Mouse (Mus musculus): Measurements from ENCODE around the gene Slc22a18. TPM values are rescaled to one million over a fixed set of nuclear protein-coding genes. Genes with fewer than 3 reads are reported as not detected.
"Not testable (repeated sequence)": the region's sequence is repeated elsewhere in the genome, so short reads cannot be mapped to it uniquely, and the experiment has no call there.

Slc22a18 gene
- polyA plus RNA-seq, 1 experiment from 2014 or later: 0.13 TPM

GRCm38 (mm10) chr7:143514416-143514768 is 40.9 kb downstream of the Slc22a18 start:
- ATAC-seq (no peak), DNase-seq (ENCODE audit: low read depth, low spot score) (no peak)
- TF ChIP-seq CTCF (IDR thresholded peaks at IDR 0.05): no peak
- ChIA-PET POLR2A (interaction anchor here (0.8 kb wide), 1 partner anchor 34 kb away, joined by 3 read pairs; no protein-coding TSS in a partner anchor), CTCF (no interaction called here)
- no peaks in the 10 kb centered on the region for H3K27me3 ChIP-seq
- in situ Hi-C loops (cut with MboI; ENCODE audit: low pct_unique_long_range_greater_than_20kb): no loop called here

GRCm38 (mm10) chr7:143519333-143519732 is 45.8 kb downstream of the Slc22a18 start:
- H3K27me3 ChIP-seq: no peaks in the 10 kb centered on the region
- TF ChIP-seq CTCF (IDR thresholded peaks at IDR 0.05): no peak
- DNase-seq (ENCODE audit: low read depth, low spot score): no peak
- POLR2A ChIA-PET: no interaction called here
- CTCF ChIA-PET: interaction anchor here (0.6 to 3.9 kb wide), 4 partner anchors 8 to 391 kb away, joined by 3 to 10 read pairs (median 3); no protein-coding TSS in a partner anchor
- ATAC-seq: no peak
- in situ Hi-C loops (cut with MboI; ENCODE audit: low pct_unique_long_range_greater_than_20kb): no loop called here

GRCm38 (mm10) chr7:143532410-143532809 is 58.9 kb downstream of the Slc22a18 start:
- in situ Hi-C loops (cut with MboI; ENCODE audit: low pct_unique_long_range_greater_than_20kb): no loop called here
- ATAC-seq (no peak), DNase-seq (ENCODE audit: low read depth, low spot score) (no peak)
- POLR2A ChIA-PET: interaction anchor here (1.0 kb wide), 1 partner anchor 8 kb away, joined by 4 read pairs; no protein-coding TSS in a partner anchor
- H3K27me3 ChIP-seq: no peaks in the 10 kb centered on the region
- CTCF ChIA-PET: interaction anchor here (1.2 kb wide), 1 partner anchor 11 kb away, joined by 5 read pairs; no protein-coding TSS in a partner anchor
- no peak for TF ChIP-seq CTCF (IDR thresholded peaks at IDR 0.05)

GRCm38 (mm10) chr7:143533284-143533683 is 59.7 kb downstream of the Slc22a18 start:
- in situ Hi-C loops (cut with MboI; ENCODE audit: low pct_unique_long_range_greater_than_20kb): no loop called here
- no peak for TF ChIP-seq CTCF (IDR thresholded peaks at IDR 0.05)
- ATAC-seq: no peak
- ChIA-PET POLR2A (no interaction called here), CTCF (interaction anchor here (1.2 kb wide), 1 partner anchor 10 kb away, joined by 5 read pairs; no protein-coding TSS in a partner anchor)
- no peak for DNase-seq (ENCODE audit: low read depth, low spot score)
- no peaks in the 10 kb centered on the region for H3K27me3 ChIP-seq

- ChIA-PET CTCF (interaction anchor here (0.9 to 1.1 kb wide), 2 partner anchors 30 to 59 kb away, joined by 3 read pairs; no protein-coding TSS in a partner anchor), POLR2A (no interaction called here)
- TF ChIP-seq CTCF (IDR thresholded peaks at IDR 0.05): no peak
- in situ Hi-C loops (cut with MboI; ENCODE audit: low pct_unique_long_range_greater_than_20kb): no loop called here
- ATAC-seq: no peak
- DNase-seq (ENCODE audit: low read depth, low spot score): no peak
- H3K27me3 ChIP-seq: no peaks in the 10 kb centered on the region
These were observed 62.7 kb downstream of the Slc22a18 start for GRCm38 (mm10) chr7:143536251-143536650.

GRCm38 (mm10) chr7:143538229-143538628 is 64.7 kb downstream of the Slc22a18 start:
- DNase-seq (ENCODE audit: low read depth, low spot score); ATAC-seq; CTCF ChIA-PET; in situ Hi-C loops (cut with MboI; ENCODE audit: low pct_unique_long_range_greater_than_20kb); H3K27me3 ChIP-seq: not testable (repeated sequence)
- POLR2A ChIA-PET: interaction anchor here (0.6 kb wide), 1 partner anchor 458 kb away, joined by 3 read pairs; no protein-coding TSS in a partner anchor

- in situ Hi-C loops (cut with MboI; ENCODE audit: low pct_unique_long_range_greater_than_20kb): no loop called here
- DNase-seq (ENCODE audit: low read depth, low spot score) (no peak), ATAC-seq (no peak)
- ChIA-PET POLR2A (no interaction called here), CTCF (no interaction called here)
- no peak for TF ChIP-seq CTCF (IDR thresholded peaks at IDR 0.05)
- H3K27me3 ChIP-seq: no peaks in the 10 kb centered on the region
These were observed 65.1 kb downstream of the Slc22a18 start for GRCm38 (mm10) chr7:143538671-143539070.

- CTCF ChIA-PET: no interaction called here
These were observed 70.8 kb downstream of the Slc22a18 start for GRCm38 (mm10) chr7:143544368-143544767.

GRCm38 (mm10) chr7:143546554-143546953 is 73.0 kb downstream of the Slc22a18 start:
- H3K27me3 ChIP-seq: no peaks in the 10 kb centered on the region
- DNase-seq (ENCODE audit: low read depth, low spot score): no peak
- no peak for TF ChIP-seq CTCF (IDR thresholded peaks at IDR 0.05)
- ChIA-PET POLR2A (no interaction called here), CTCF (no interaction called here)
- ATAC-seq: no peak
- in situ Hi-C loops (cut with MboI; ENCODE audit: low pct_unique_long_range_greater_than_20kb): no loop called here

More at GRCm38 (mm10) chr7:143544368-143544767, 70.8 kb downstream of the Slc22a18 start:
- H3K27me3 ChIP-seq: no peaks in the 10 kb centered on the region
- in situ Hi-C loops (cut with MboI; ENCODE audit: low pct_unique_long_range_greater_than_20kb): no loop called here
- TF ChIP-seq CTCF (IDR thresholded peaks at IDR 0.05): peak; percentile 73
- POLR2A ChIA-PET: no interaction called here
- ATAC-seq (no peak), DNase-seq (ENCODE audit: low read depth, low spot score) (no peak)

GRCm38 (mm10) chr7:143548231-143548961 is 74.9 kb downstream of the Slc22a18 start:
- no peak for DNase-seq (ENCODE audit: low read depth, low spot score)
- ChIA-PET POLR2A (interaction anchor here (0.9 to 1.0 kb wide), 2 partner anchors 14 to 34 kb away, joined by 3 to 4 read pairs; no protein-coding TSS in a partner anchor), CTCF (no interaction called here)
- in situ Hi-C loops (cut with MboI; ENCODE audit: low pct_unique_long_range_greater_than_20kb): no loop called here
- no peak for TF ChIP-seq CTCF (IDR thresholded peaks at IDR 0.05)
- H3K27me3 ChIP-seq: no peaks in the 10 kb centered on the region
- ATAC-seq: peak; percentile 75

Other genes starting within 250 kb of the Slc22a18 start
- 0.06 TPM for gene Cdkn1c, start 12.7 kb upstream of the Slc22a18 start, polyA plus RNA-seq (2021)
- not detected for gene Phlda2, start 29.4 kb downstream of the Slc22a18 start, polyA plus RNA-seq (2021)
- gene Nap1l4, start 75.4 kb downstream of the Slc22a18 start, polyA plus RNA-seq (2021): 127 TPM
- 81.5 TPM for gene Cars, start 126.4 kb downstream of the Slc22a18 start, polyA plus RNA-seq (2021)
- 0.06 TPM for gene Tnfrsf26, start 155.0 kb downstream of the Slc22a18 start, polyA plus RNA-seq (2021)
- gene Tnfrsf22, start 175.9 kb downstream of the Slc22a18 start, polyA plus RNA-seq (2021): 39.1 TPM
- 20.6 TPM for gene Tnfrsf23, start 212.1 kb downstream of the Slc22a18 start, polyA plus RNA-seq (2021)